Mouse (Mus musculus): ENCODE measurements around the gene Jam3.

GRCm38 (mm10) chr9:27058341-27058740 lies 96.9 kb downstream of the Jam3 start:
- no peak for TF ChIP-seq CTCF (IDR thresholded peaks at IDR 0.05; ENCODE audit: borderline replicate concordance, control insufficient read depth, extremely low read depth, insufficient read depth, low read length, poor library complexity)
- TF ChIP-seq POLR2A (IDR thresholded peaks at IDR 0.05; ENCODE audit: control insufficient read depth, extremely low read depth, insufficient read depth, low read length, poor library complexity), result no peak
